Comparison of ENCODE assay signal across 12 mouse cellular contexts in genomic region chr8:72762306-72762705, GRCm38 (mm10). TPM values are rescaled to one million over a fixed set of nuclear protein-coding genes. Genes with fewer than 3 reads are reported as not detected.
DNase-seq lines count a peak whose midpoint lies in the region; ATAC-seq and TF ChIP-seq lines count a peak whose summit lies in the region.
"Had no signal": no experiment of that assay in that cellular context is flagged by ENCODE, and none has a peak within 500 bp of the region (broad histone marks: within the 10 kb centered on the region; RNA-seq: fewer than 3 reads in every experiment).

No protein-coding gene starts in this region.

- no peaks in the 10 kb centered on the region for H3K9me3 ChIP-seq in kidney, embryonic 14.5 days (ENCODE audit: control insufficient read depth, low read length)
- no peaks in the 10 kb centered on the region for H3K9me3 ChIP-seq in stomach, postnatal 0 days (ENCODE audit: control insufficient read depth, low read length)
- H3K9me3 ChIP-seq in hindbrain, postnatal 0 days (ENCODE audit: low read length) = no peaks in the 10 kb centered on the region
- H3K9me3 ChIP-seq: midbrain, embryonic 13.5 days had no signal

- no peak for ATAC-seq in kidney, embryonic 14.5 days (ENCODE audit: low FRiP score, low TSS enrichment)
- no peak for ATAC-seq in stomach, postnatal 0 days (ENCODE audit: low FRiP score, low TSS enrichment)
- ATAC-seq in hindbrain, postnatal 0 days = no peak
- ATAC-seq: midbrain, embryonic 13.5 days had no signal

- DNase-seq in adrenal gland, postnatal 14 days = peak; percentile 4
- no peak for DNase-seq in adrenal gland, adult 8-10 months
- no peak for DNase-seq in kidney, adult 2 months
- no peak for DNase-seq in thymus, adult 2 months
- DNase-seq in thymus, postnatal 0 days (ENCODE audit: low spot score) = no peak
- DNase-seq in stomach, postnatal 0 days (ENCODE audit: low spot score) = peak; percentile 12
- no peak for DNase-seq in hindbrain, postnatal 0 days (ENCODE audit: low spot score)
- DNase-seq: cerebellum, adult 9-11 months; spleen, adult 18-20 months had no signal

- H3K27me3 ChIP-seq in kidney, adult 2 months (replicated peaks; ENCODE audit: control insufficient read depth, insufficient read depth, low read length) = no peaks in the 10 kb centered on the region
- H3K27me3 ChIP-seq in kidney, embryonic 14.5 days (ENCODE audit: control insufficient read depth, insufficient read depth, low read length) = no peaks in the 10 kb centered on the region
- no peaks in the 10 kb centered on the region for H3K27me3 ChIP-seq in thymus, adult 2 months (ENCODE audit: control insufficient read depth, insufficient read depth, low read length)
- H3K27me3 ChIP-seq in stomach, postnatal 0 days (ENCODE audit: control insufficient read depth, insufficient read depth, low read length) = no peaks in the 10 kb centered on the region
- no peaks in the 10 kb centered on the region for H3K27me3 ChIP-seq in hindbrain, postnatal 0 days (ENCODE audit: insufficient read depth, low read length)

- H3K9ac ChIP-seq in kidney, embryonic 14.5 days (ENCODE audit: low read depth, low read length) = no peak overlapping the region
- H3K9ac ChIP-seq in stomach, postnatal 0 days (ENCODE audit: low read length) = no peak overlapping the region
- H3K9ac ChIP-seq in hindbrain, postnatal 0 days (replicated peaks; ENCODE audit: low read length) = no peak overlapping the region
- H3K9ac ChIP-seq: midbrain, embryonic 13.5 days had no signal

- H3K4me1 ChIP-seq in kidney, adult 2 months (ENCODE audit: control insufficient read depth, insufficient read depth, low read length) = peaks cover 3% of the 10 kb centered on the region; the same call in 1 of the 2 replicates
- H3K4me1 ChIP-seq in kidney, embryonic 14.5 days (ENCODE audit: control insufficient read depth, insufficient read depth, low read length) = no peaks in the 10 kb centered on the region
- peaks cover 19% of the 10 kb centered on the region for H3K4me1 ChIP-seq in thymus, adult 2 months (replicated peaks; ENCODE audit: control insufficient read depth, insufficient read depth, low read length)
- H3K4me1 ChIP-seq in stomach, postnatal 0 days (replicated peaks; ENCODE audit: control insufficient read depth, insufficient read depth) = no peaks in the 10 kb centered on the region
- H3K4me1 ChIP-seq in hindbrain, postnatal 0 days (ENCODE audit: insufficient read depth, low read length) = no peaks in the 10 kb centered on the region

- H3K36me3 ChIP-seq in kidney, adult 2 months (ENCODE audit: control insufficient read depth, insufficient read depth, low read length) = no peaks in the 10 kb centered on the region
- peaks cover 12% of the 10 kb centered on the region for H3K36me3 ChIP-seq in kidney, embryonic 14.5 days (ENCODE audit: control insufficient read depth, insufficient read depth, low read length)
- peaks cover 8% of the 10 kb centered on the region; the same call in 1 of the 2 replicates for H3K36me3 ChIP-seq in thymus, adult 2 months (ENCODE audit: control insufficient read depth, insufficient read depth, low read length)
- peaks cover 2% of the 10 kb centered on the region; the same call in 1 of the 2 replicates for H3K36me3 ChIP-seq in stomach, postnatal 0 days (ENCODE audit: control insufficient read depth, insufficient read depth, low read length)
- peaks cover 3% of the 10 kb centered on the region; the same call in 1 of the 2 replicates for H3K36me3 ChIP-seq in hindbrain, postnatal 0 days (ENCODE audit: insufficient read depth, low read length)

- no peak overlapping the region for H3K27ac ChIP-seq in kidney, adult 2 months (ENCODE audit: insufficient read depth, low read depth, low read length)
- H3K27ac ChIP-seq in kidney, embryonic 14.5 days (ENCODE audit: low read depth, low read length) = no peak overlapping the region
- no peak overlapping the region for H3K27ac ChIP-seq in thymus, adult 2 months (ENCODE audit: control insufficient read depth, insufficient read depth, low read length)
- no peak overlapping the region; the same call in 1 of the 2 replicates for H3K27ac ChIP-seq in stomach, postnatal 0 days (replicated peaks)
- no peak overlapping the region for H3K27ac ChIP-seq in hindbrain, postnatal 0 days
- H3K27ac ChIP-seq: midbrain, embryonic 13.5 days had no signal

- H3K4me3 ChIP-seq in kidney, adult 2 months (ENCODE audit: insufficient read depth, low read depth, low read length) = peak overlapping the region; percentile 8; the same call in 1 of the 2 replicates
- no peak overlapping the region for H3K4me3 ChIP-seq in kidney, embryonic 14.5 days (ENCODE audit: low read length)
- H3K4me3 ChIP-seq in thymus, adult 2 months (ENCODE audit: control insufficient read depth, insufficient read depth, low read length) = peak overlapping the region; percentile 39
- H3K4me3 ChIP-seq in stomach, postnatal 0 days (ENCODE audit: low read depth, low read length) = no peak overlapping the region
- no peak overlapping the region for H3K4me3 ChIP-seq in hindbrain, postnatal 0 days (ENCODE audit: low read length)
- H3K4me3 ChIP-seq: erythroblast, embryonic 14.5 days; midbrain, embryonic 13.5 days had no signal

- TF ChIP-seq POLR2A in kidney, adult 2 months (IDR thresholded peaks at IDR 0.05; ENCODE audit: low read depth, low read length) = no peak
- no peak for TF ChIP-seq POLR2A in thymus, adult 2 months (IDR thresholded peaks at IDR 0.05; ENCODE audit: control insufficient read depth, extremely low read depth, insufficient read depth, low read length, poor library complexity)

- TF ChIP-seq EP300 in stomach, postnatal 0 days (optimal IDR thresholded peaks at IDR 0.05) = no peak

- TF ChIP-seq CTCF in kidney, adult 2 months (conservative IDR thresholded peaks at IDR 0.05; ENCODE audit: insufficient read depth, insufficient read length, low read depth, low read length) = no peak
- no peak for TF ChIP-seq CTCF in thymus, adult 2 months (IDR thresholded peaks at IDR 0.05; ENCODE audit: borderline replicate concordance, control insufficient read depth, extremely low read depth, insufficient read depth, low read length, poor library complexity)
- TF ChIP-seq CTCF in stomach, postnatal 0 days (IDR thresholded peaks at IDR 0.05; ENCODE audit: low read depth) = no peak
- no peak for TF ChIP-seq CTCF in hindbrain, postnatal 0 days (IDR thresholded peaks at IDR 0.05; ENCODE audit: low read depth)

- no peak overlapping the region; the same call in 1 of the 2 replicates for H3K4me2 ChIP-seq in kidney, embryonic 14.5 days (replicated peaks; ENCODE audit: low read depth, low read length)
- no peak overlapping the region for H3K4me2 ChIP-seq in stomach, postnatal 0 days (replicated peaks; ENCODE audit: low read depth)
- H3K4me2 ChIP-seq in hindbrain, postnatal 0 days (ENCODE audit: low read depth, low read length) = no peak overlapping the region
- H3K4me2 ChIP-seq: midbrain, embryonic 13.5 days had no signal

- WGBS in kidney, adult 2 months = 84% methylated on average over 12 of the region's 12 CpGs
- WGBS in kidney, embryonic 14.5 days = 91% methylated on average over 12 of the region's 12 CpGs
- 26% methylated on average over 12 of the region's 12 CpGs for WGBS in thymus, adult 2 months
- WGBS in stomach, postnatal 0 days = 84% methylated on average over 12 of the region's 12 CpGs
- 90% methylated on average over 12 of the region's 12 CpGs for WGBS in hindbrain, postnatal 0 days

RNA-seq across cellular contexts. Expression of gene F2rl3, which starts 0.6 kb away (rescaled TPM):
- 3.2 and 4.4 TPM in 2 replicates for total RNA-seq in adrenal gland, postnatal 14 days (2021)
- 1 to 10 TPM in 3 of 4 experiments, under 1 TPM in 1; 0.84 to 2.8 (median 2.1) TPM for total RNA-seq in adrenal gland, adult 8-10 months (2022)
- polyA plus RNA-seq in kidney, adult 2 months (2012; rRNA removed) = 2.2 and 2.8 TPM in 2 replicates
- 3.3 and 3.7 TPM in 2 replicates for polyA plus RNA-seq in kidney, embryonic 14.5 days (2014; fragmentation: Nextera tagmentation; extraction: Ambion mirVana)
- polyA plus RNA-seq in thymus, adult 2 months (2012; rRNA removed) = 18.8 and 24.9 TPM in 2 replicates
- 4.6 and 6.5 TPM in 2 replicates for polyA plus RNA-seq in thymus, postnatal 0 days (2015; fragmentation: Nextera tagmentation; extraction: Ambion mirVana)
- 1.4 and 1.6 TPM in 2 replicates for polyA plus RNA-seq in stomach, postnatal 0 days (2015; fragmentation: Nextera tagmentation; extraction: Ambion mirVana)
- 0.68 and 1.5 TPM in 2 replicates for total RNA-seq in hindbrain, postnatal 0 days (2014; rRNA removed)
- 0.20 and 0.29 TPM in 2 replicates for polyA plus RNA-seq in hindbrain, postnatal 0 days (2015; fragmentation: Nextera tagmentation; extraction: Ambion mirVana)

RNA-seq across cellular contexts. Expression of gene Sin3b, which starts 39.2 kb away (rescaled TPM):
- total RNA-seq in adrenal gland, postnatal 14 days (2021) = 190 and 198 TPM in 2 replicates
- 100 to 1,000 TPM; 123 to 288 (median 207) TPM for total RNA-seq in adrenal gland, adult 8-10 months (2022)
- polyA plus RNA-seq in kidney, adult 2 months (2012; rRNA removed) = 141 and 152 TPM in 2 replicates
- 165 and 182 TPM in 2 replicates for polyA plus RNA-seq in kidney, embryonic 14.5 days (2014; fragmentation: Nextera tagmentation; extraction: Ambion mirVana)
- 394 and 423 TPM in 2 replicates for polyA plus RNA-seq in thymus, adult 2 months (2012; rRNA removed)
- 463 and 506 TPM in 2 replicates for polyA plus RNA-seq in thymus, postnatal 0 days (2015; fragmentation: Nextera tagmentation; extraction: Ambion mirVana)
- 188 and 197 TPM in 2 replicates for polyA plus RNA-seq in stomach, postnatal 0 days (2015; fragmentation: Nextera tagmentation; extraction: Ambion mirVana)
- total RNA-seq in hindbrain, postnatal 0 days (2014; rRNA removed) = 259 and 269 TPM in 2 replicates
- 245 and 250 TPM in 2 replicates for polyA plus RNA-seq in hindbrain, postnatal 0 days (2015; fragmentation: Nextera tagmentation; extraction: Ambion mirVana)

Comparison
In these comparisons a context has a peak if more than half of its experiments do, and no peak if none do; other contexts are left out.
1. DNase-seq: peak in adrenal gland, postnatal 14 days (single experiment) and stomach, postnatal 0 days (single experiment); none in adrenal gland, adult 8-10 months (single experiment), kidney, adult 2 months (single experiment), thymus, adult 2 months (single experiment), thymus, postnatal 0 days (single experiment) and hindbrain, postnatal 0 days (single experiment).
2. H3K4me3 ChIP-seq: peak in kidney, adult 2 months (single experiment) and thymus, adult 2 months (single experiment); none in kidney, embryonic 14.5 days (single experiment), stomach, postnatal 0 days (single experiment) and hindbrain, postnatal 0 days (single experiment).